Mouse (Mus musculus) urinary bladder, postnatal 0 days (tissue): ENCODE measurements around the gene Cyp27b1. TPM values are rescaled to one million over a fixed set of nuclear protein-coding genes. Genes with fewer than 3 reads are reported as not detected.

Experiments
- microRNA counts: library from miRNA; unstranded; fragments of <30 nt; microRNA quantifications from one replicate; lab custom pipeline; 2016
- microRNA-seq: library from miRNA; unstranded; fragments of <30 nt; microRNA quantifications from one replicate; pipeline ENCODE4, GENCODE M21; 2016
- polyA plus RNA-seq: library from polyadenylated mRNA; unstranded; fragments of >200 nt; fragmentation: Nextera tagmentation; extraction: Ambion mirVana; gene quantifications from 2 replicates; pipeline ENCODE4 v1.2.1, GENCODE M21; 2015

The Cyp27b1 gene
- polyA plus RNA-seq = not detected in 2 replicates

DNA sequence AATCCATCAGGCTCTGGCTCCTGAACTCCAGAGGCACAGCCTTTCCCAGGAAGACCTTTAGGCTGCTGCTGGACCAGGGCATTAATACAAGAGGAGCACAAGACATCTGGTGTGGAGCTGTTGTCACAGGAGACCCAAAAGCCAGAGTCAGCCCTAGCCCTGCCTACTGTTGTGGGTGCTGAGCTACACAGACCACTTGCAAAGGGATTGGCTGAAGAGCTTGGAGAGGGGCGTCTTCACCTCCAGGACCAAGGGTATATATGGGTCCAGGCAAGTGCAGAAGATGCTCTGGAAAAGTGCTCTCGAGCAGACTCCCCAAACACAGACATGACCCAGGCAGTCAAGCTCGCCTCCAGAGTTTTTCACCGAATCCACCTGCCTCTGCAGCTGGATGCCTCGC, at the start of gene Cyp27b1:
Gene Cyp27b1 (plus strand): TSS at position 297 of the 400 bp plus-strand sequence.

DNA sequence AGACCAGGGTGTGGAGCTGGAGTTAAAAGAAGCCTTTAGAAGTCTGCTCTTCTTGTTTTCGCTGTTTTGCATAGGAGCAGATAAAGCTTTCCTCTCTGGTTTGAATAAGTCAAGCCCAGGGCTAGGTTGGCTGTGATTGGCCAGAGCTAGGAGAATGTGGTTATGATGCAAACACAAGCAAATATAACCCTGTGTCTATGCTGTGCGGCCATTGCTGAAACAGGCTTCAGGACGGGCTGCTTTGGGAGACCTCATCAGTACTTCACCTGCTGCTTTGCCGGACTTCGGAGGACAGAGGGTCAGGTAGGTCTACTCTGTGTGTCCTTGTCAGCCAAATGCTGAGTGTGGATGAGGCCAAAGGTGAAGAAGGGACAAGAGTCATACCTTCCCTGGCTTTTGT, 47.5 kb upstream of the Cyp27b1 start, which contains the start of gene Avil:
Gene Avil (plus strand): TSS at position 181 of the 400 bp plus-strand sequence.

DNA sequence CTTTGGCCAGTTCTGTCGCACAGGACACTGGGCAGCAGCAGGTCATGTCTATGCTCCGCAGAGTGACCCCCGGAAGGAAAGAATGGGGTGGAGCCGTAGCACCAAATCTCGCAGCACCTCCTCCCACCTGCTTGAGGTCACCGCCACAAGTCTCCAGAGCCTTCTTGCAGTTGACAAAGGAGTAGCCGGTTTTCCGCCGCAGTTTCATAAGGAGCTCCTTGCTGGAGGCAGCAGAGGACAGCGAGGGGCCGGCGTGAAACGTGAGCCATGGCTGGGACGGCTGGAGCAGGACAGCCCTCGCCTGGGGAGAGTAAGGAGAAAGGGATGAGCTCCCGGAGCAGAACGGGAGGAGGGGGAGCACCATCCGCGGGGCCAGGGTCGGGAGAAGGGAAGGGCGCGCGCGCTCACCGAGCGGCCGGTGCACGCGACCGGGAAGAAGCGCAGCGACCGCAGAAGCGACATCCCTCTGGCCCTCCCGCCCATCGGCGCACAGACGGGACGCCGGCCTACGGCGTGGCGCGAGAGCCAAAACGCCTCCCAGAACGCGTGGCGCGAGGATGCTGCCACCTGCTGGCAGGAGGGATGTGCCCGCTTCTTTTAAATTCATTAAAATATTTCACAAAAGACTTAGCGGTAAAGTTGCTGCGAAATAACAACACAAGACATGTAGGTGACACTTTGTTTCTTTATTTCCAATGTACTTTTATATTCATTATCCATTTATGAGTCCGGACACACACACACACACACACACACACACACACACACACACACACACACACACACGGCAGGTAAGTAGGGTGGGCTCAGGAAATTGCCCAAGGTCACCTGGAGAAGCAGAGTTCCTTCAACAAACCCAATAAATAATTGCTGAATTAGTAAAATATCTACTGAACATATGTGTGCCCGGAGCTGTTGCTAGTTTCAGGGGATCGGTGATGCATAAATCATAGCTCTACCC, 17.4 kb upstream of the Cyp27b1 start, which contains the start of gene Tsfm:
Gene Tsfm (minus strand): TSS at position 505 of the 961 bp plus-strand sequence.

DNA sequence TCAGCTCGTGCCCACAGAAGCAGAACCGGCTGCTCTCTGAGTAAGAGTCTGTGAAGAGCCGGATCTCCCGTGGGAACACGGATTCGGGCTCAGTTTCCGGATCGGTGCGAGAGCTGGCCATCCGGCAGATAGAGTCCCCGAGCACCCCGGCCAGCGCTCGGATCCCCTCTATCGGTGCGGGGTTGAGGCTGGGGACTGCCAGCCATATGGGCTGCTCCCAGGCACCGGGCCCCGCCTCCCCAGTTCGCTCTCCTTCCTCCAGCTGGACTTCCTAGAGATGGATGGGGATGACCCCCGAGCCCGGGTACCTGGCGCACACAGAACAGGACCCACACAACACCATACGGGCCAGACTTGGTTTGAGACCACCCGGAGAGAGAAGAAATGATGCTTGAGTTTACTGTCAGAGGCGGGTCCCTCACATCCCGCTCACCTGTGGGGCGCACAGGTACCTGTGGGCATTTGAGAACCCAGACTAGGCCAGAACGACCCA, 6.7 kb upstream of the Cyp27b1 start, which contains the start of the genes Mettl1 and Eef1akmt3:
Gene Mettl1 (plus strand): TSS at position 141 of the 493 bp plus-strand sequence.
Gene Eef1akmt3 (minus strand): TSS at position 240 of the 493 bp plus-strand sequence.

DNA sequence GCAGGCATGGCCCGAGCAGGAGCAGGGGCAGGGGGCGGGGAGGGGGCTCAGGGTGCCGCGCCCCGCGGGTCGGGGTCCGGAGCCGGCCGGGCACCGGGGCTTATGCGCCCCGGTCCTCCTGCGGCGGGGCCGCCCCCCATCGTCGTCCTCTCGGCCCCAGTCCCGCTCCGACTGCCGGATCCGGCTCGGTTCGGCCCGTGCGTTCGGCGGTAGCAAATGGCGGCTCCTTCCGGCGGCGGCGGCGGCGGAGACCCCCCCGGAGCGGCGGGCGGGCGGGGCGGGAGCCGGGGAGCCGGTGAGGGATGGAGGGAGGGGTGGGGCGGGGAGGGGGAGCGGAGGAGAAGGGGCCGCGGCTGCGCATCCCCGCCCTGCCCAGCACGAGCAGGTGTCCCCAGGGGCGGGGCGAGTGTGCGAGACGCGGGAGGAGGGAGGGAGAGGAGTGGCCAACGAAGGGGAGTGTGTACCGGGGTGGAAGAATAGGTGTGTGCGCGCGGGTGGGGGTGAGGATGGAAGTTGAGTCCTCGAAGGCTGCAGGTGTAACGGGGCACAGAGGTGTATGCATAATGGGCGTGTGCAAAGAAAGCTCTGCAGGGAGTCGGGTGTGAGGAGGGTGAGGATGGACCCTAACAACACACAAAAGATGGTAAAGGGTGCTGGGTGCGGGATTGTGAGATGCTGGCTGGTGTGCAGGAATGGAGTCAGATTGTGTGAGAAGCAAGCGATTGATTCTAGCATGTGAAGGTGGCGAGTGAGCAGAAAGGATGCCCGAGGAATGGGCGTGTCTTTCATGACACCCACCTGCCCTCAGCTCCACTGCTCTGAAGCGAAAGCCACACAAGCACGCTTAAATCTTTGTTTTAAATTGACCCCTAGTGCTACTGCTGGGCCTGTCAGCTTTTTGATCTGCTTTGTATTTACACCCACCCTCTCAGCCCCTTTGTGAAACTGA, 12.2 kb downstream of the Cyp27b1 start, which contains the start of gene March9:
Gene March9 (minus strand): TSS at position 217 of the 949 bp plus-strand sequence.

DNA sequence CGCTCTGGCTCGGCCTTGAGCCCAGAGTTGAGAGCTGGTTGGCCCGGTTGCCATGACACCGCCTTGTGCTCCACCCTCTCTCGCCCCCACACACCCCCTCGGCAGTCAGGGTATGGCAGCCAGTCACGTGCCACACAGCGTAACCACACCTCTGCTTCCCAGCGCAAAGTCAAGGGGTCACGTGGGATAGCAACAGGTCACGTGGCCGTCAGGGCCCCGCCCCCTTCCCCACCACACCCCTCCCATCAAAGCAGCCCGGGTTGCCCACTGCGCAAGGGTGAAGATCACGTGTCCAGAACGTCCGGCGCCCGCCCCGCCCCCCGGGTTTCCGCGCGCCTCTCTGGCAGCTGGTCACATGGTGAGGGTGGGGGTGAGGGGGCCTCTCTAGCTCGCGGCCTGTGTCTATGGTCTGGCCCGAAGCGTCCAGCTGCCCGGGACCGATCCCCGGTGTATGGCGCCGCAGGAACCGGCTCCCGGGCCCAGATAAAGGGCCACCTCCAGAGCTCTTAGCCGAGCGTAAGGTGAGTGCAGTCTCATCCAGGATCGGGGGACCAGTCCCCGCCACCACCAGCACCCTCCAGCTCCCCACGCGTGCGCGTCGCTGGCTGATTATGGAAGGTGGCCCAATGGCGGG, 15.3 kb downstream of the Cyp27b1 start, which contains the start of gene Cdk4:
Gene Cdk4 (plus strand): TSS at position 296 of the 634 bp plus-strand sequence.

DNA sequence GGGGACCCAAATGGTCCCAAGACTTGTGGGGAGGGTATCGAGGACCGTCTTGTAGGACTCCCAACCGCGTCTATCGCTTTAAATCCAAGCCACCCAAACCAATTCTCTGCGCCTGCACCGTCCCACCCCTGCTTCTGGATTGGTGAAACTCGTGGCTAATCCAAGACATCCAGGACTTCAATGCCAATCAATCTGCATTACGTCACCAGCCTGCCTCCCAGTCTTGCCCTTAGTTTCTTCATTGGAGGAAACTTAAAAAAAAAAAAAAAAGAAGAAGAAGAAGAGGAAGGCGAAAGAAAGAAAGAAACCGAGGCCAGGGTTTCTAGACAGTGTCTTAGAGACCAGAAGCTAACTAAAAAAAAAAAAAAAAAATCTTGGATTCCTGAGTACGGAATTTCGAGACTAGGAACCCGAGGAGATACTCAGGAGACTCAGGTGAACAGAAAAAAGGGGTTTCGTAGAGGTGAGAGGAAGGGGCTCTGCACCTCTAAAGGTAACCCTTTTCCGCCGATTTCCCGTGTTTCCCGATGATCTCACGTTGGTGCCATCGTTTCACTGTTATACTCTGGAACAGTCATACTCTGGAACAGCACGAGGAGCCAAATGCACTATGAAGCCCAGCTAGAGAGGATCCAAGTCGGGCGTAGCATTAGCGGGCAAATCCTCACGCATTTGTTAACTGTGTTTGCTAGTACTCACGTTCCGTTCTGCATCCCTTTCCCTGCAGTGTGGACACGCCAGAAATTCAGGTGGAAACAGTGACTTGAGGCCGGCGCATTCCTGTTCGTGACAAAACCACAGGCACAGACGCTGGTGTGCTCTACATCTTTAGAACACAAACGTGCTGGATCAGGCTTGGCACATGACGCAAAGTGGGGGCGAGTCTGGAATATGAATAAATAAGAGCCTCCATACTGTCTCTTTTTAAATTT, 22.4 kb downstream of the Cyp27b1 start, which contains the start of gene Tspan31:
Gene Tspan31 (minus strand): TSS at position 75 of the 932 bp plus-strand sequence.

DNA sequence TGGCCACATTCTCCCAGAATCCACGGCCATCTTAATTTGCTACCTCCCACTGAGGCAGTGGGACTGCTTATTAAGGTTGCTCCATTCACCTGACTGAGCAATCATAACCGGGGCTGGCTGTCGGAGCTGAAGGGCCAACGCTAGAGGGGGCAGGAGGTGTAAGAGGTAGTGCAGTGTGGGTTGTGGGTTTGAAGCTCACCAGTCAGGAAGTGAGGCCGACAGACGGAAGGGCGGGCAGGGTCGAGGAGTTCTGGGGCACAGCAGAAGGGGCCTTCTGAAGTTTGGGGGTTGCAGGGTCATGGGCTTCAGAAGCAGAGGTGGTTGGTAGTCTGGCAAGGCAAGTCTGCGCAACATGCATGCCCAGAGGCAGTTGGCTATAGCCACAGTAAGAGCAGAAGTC, 27.0 kb downstream of the Cyp27b1 start, which contains the start of gene Agap2:
Gene Agap2 (plus strand): TSS at position 205 of the 400 bp plus-strand sequence.

MicroRNAs within 50 kb of the gene (microRNA counts, 519-probe panel; counts per million panel counts)
- not detected for microRNA mmu-miR-546 (lab: Ali Mortazavi, UCI)

Small RNA genes within 50 kb of the gene (microRNA-seq; reads per million reads assigned to microRNA genes)
- not detected for gene Mir546

Other genes with a start within 250 kb of the Cyp27b1 start
- gene Atp23, start 146.9 kb upstream of the Cyp27b1 start, polyA plus RNA-seq = 6.6 and 6.8 TPM in 2 replicates
- 49.0 TPM in 2 replicates for gene Ctdsp2, start 69.5 kb upstream of the Cyp27b1 start, polyA plus RNA-seq
- gene Avil, start 47.5 kb upstream of the Cyp27b1 start, polyA plus RNA-seq = 0.22 and 0.30 TPM in 2 replicates
- gene Tsfm, start 17.4 kb upstream of the Cyp27b1 start, polyA plus RNA-seq = 41.3 and 42.6 TPM in 2 replicates
- 32.0 and 32.9 TPM in 2 replicates for gene Mettl1, start 6.8 kb upstream of the Cyp27b1 start, polyA plus RNA-seq
- gene Eef1akmt3, start 6.7 kb upstream of the Cyp27b1 start, polyA plus RNA-seq = 0.50 and 0.82 TPM in 2 replicates
- 0.29 and 0.46 TPM in 2 replicates for gene March9, start 11.9 kb downstream of the Cyp27b1 start, polyA plus RNA-seq
- gene Cdk4, start 15.3 kb downstream of the Cyp27b1 start, polyA plus RNA-seq = 418 and 441 TPM in 2 replicates
- gene Tspan31, start 22.0 kb downstream of the Cyp27b1 start, polyA plus RNA-seq = 97.1 and 105 TPM in 2 replicates
- 0.18 TPM in 1 of 2 replicates, not detected in the other for gene Agap2, start 27.0 kb downstream of the Cyp27b1 start, polyA plus RNA-seq
- gene Os9, start 72.9 kb downstream of the Cyp27b1 start, polyA plus RNA-seq = 56.6 and 59.5 TPM in 2 replicates
- 7.1 and 8.5 TPM in 2 replicates for gene B4galnt1, start 117.0 kb downstream of the Cyp27b1 start, polyA plus RNA-seq
- 0.63 and 1.5 TPM in 2 replicates for gene Slc26a10, start 132.4 kb downstream of the Cyp27b1 start, polyA plus RNA-seq
- 108 and 115 TPM in 2 replicates for gene Arhgef25, start 141.8 kb downstream of the Cyp27b1 start, polyA plus RNA-seq
- 48.2 and 48.6 TPM in 2 replicates for gene Dtx3, start 147.5 kb downstream of the Cyp27b1 start, polyA plus RNA-seq
- gene Pip4k2c, start 163.3 kb downstream of the Cyp27b1 start, polyA plus RNA-seq = 19.6 and 20.3 TPM in 2 replicates
- gene Kif5a, start 215.1 kb downstream of the Cyp27b1 start, polyA plus RNA-seq = 1.8 and 1.9 TPM in 2 replicates
- 145 and 157 TPM in 2 replicates for gene Dctn2, start 218.1 kb downstream of the Cyp27b1 start, polyA plus RNA-seq
- 8.3 and 9.1 TPM in 2 replicates for gene Mbd6, start 240.8 kb downstream of the Cyp27b1 start, polyA plus RNA-seq